Mouse (Mus musculus) lung, adult 2 months (tissue): ENCODE data around the gene Ptk7. TPM values are rescaled to one million over a fixed set of nuclear protein-coding genes. Genes with fewer than 3 reads are reported as not detected.

Source experiments
- DNase-seq: peaks from one replicate; pipeline ENCODE4 v3.0.0; 2022
- H3K4me1 ChIP-seq: fragments of 200-500 bp; 2 replicates; pipeline ENCODE4 v1.6.1; 2011; ENCODE audit warnings: low read length; ENCODE audit not compliant: control insufficient read depth, insufficient read depth
- H3K4me3 ChIP-seq: fragments of 200-500 bp; replicated peaks from 2 replicates; pipeline ENCODE3; 2011; ENCODE audit warnings: low read depth, mild to moderate bottlenecking, control low read depth, low read length; ENCODE audit errors: extremely low read depth
- CTCF ChIP-seq: fragments of 200-500 bp; IDR thresholded peaks from 2 replicates; pipeline ENCODE4 v1.5.1; 2011; ENCODE audit warnings: mild to moderate bottlenecking, low read length, control low read depth; ENCODE audit not compliant: insufficient read depth
- POLR2A ChIP-seq: fragments of 200-500 bp; IDR thresholded peaks from 2 replicates; pipeline ENCODE4 v1.6.1; 2011; ENCODE audit warnings: low read depth, mild to moderate bottlenecking, control low read depth, low read length, borderline replicate concordance; ENCODE audit errors: extremely low read depth
- WGBS: fragments of 180-500 bp; shearing (Covaris S2); methylation state at CpG from one replicate; pipeline ENCODE4 v1.1.7; 2018; 5-methylcytosine and 5-hydroxymethylcytosine counted together
- polyA plus RNA-seq: library from polyadenylated mRNA; depleted of rRNA; stranded (reverse); fragments of >200 nt; gene quantifications from 2 replicates; pipeline ENCODE4 v1.2.3, GENCODE M21; 2012

Gene Ptk7
- polyA plus RNA-seq, 1 experiment: 57.3 TPM

- 23% methylated on average over 4 of the region's 4 CpGs for WGBS
- peaks cover 11% of the 10 kb centered on the region for H3K4me1 ChIP-seq
- DNase-seq: no peak
- H3K4me3 ChIP-seq: no peak overlapping the region
- TF ChIP-seq CTCF (no peak), POLR2A (no peak)
Observed at GRCm38 (mm10) chr17:46612820-46613219, 16.5 kb downstream of the Ptk7 start.

DNA sequence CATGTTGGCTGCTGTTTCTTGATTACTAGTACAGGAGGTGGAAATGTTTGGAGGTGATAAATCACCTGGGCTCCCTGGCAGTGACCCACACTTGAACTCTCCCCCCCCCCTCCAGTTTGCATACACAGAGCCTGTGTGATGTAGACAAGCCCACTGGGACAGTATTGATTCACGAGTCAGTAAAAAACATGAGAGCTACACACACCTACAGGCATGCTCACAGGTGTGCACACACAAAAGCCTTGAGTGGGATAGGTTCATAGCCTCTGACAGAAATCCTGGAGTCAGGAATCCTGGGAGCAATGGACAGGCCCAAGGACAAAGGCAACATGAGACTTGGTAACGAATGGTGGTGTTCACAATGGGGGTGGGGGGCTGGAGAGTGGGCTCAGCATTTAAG lies 17.1 kb downstream of the Ptk7 start:
- H3K4me3 ChIP-seq: no peak overlapping the region
- TF ChIP-seq CTCF (no peak), POLR2A (no peak)
- no peak for DNase-seq
- H3K4me1 ChIP-seq: peaks cover 11% of the 10 kb centered on the region
- WGBS: 53% methylated on average over 2 of the region's 2 CpGs

- peaks cover 11% of the 10 kb centered on the region for H3K4me1 ChIP-seq
- WGBS: 88% methylated on average over 6 of the region's 6 CpGs
- H3K4me3 ChIP-seq: no peak overlapping the region
- TF ChIP-seq CTCF: no peak
- TF ChIP-seq POLR2A: no peak
- DNase-seq: no peak
Observed at GRCm38 (mm10) chr17:46611316-46611715, 18.0 kb downstream of the Ptk7 start.

DNA sequence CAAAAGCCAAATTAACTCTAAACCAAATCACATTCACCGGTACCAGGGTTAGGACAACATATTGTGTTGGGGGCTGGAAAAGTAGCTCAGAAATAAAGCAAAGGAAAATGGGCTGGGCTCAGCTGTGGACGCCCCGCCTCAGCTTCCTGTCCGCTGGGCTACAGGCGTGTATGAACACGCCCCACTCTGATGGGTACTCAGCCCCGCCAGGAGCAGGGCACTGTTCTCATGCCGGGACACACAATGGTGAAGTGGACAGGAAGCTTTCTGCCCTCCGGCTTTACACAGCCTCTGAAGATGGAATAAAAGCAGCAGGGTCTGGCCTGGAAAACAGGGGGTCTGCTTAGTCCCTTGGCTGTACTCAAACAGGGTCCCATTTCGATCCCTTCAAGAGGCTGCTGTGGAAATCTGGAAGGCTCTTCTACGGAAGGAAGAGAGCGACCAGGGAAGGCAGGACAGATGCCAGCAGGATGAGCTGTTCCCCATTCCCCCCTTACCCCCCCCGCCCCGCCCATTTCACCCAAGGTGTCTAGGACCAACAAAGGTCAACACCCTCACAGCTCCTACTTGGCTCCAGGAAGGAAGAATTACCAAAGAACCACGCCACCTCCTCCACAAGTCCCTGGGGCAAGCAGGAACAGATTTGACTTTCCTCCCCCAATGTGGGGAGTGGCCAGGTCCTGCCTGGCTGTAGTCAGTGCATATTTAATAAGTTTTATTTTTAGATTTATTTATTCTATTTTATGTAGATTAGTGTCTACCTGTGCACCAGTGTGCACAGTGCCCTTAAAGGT lies 19.4 kb downstream of the Ptk7 start:
- Histone ChIP-seq H3K4me3 (peak overlapping the region; percentile 36), H3K4me1 (peaks cover 11% of the 10 kb centered on the region)
- peak; percentile 56; the same call in 1 of the 2 replicates for TF ChIP-seq POLR2A
- TF ChIP-seq CTCF: no peak
- peak; percentile 48 for DNase-seq
- WGBS: 12% methylated on average over 15 of the region's 15 CpGs

DNA sequence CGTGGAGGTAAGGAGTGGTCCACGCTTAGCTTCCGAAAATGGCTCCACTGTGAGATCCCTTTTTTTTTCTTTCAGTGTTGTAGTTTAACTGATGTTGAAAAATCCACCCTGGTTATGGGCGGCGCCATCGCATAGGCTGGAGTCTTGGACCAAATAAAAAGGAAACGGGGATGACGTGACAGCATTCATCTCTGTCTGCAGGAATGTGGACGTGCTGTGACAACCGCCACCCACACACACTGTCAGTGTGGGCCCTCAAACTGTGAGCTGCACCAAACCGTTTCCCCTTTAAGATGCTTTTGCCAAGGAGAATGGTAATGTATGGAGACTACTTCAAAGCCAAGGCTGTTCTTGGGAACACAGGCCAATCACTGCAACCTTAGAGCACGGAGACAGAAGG lies 23.3 kb downstream of the Ptk7 start:
- WGBS: 63% methylated on average over 12 of the region's 12 CpGs
- Histone ChIP-seq H3K4me1 (peaks cover 2% of the 10 kb centered on the region), H3K4me3 (no peak overlapping the region)
- DNase-seq: no peak
- TF ChIP-seq CTCF: no peak
- no peak for TF ChIP-seq POLR2A

DNA sequence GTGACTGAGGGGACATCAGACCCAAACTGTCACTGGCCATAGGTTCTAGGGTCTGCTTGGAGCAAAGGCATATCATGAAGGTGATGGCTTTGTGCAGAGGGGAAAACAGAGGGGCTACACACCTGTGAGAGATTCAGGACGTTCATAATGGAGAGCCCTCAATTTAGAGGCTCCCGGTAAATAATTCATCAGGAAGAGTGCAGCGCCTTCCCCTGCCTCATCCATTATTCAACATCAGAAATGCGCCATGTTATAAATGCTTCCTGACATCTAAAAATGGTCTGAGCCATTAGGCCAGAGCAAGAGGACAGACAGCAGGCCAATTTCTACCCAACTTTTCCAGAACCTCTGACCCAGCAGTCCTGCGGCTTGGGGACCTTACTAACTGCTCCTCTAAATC lies 24.2 kb downstream of the Ptk7 start:
- TF ChIP-seq CTCF: no peak
- no peak for TF ChIP-seq POLR2A
- H3K4me1 ChIP-seq: peaks cover 2% of the 10 kb centered on the region
- DNase-seq: no peak
- WGBS: 71% methylated on average over 5 of the region's 5 CpGs
- no peak overlapping the region for H3K4me3 ChIP-seq

- TF ChIP-seq POLR2A: no peak
- TF ChIP-seq CTCF: no peak
Observed at GRCm38 (mm10) chr17:46603229-46603628, 26.1 kb downstream of the Ptk7 start.

GRCm38 (mm10) chr17:46602212-46602611 lies 27.1 kb downstream of the Ptk7 start:
- DNase-seq: no peak

More at GRCm38 (mm10) chr17:46603229-46603628, 26.1 kb downstream of the Ptk7 start:
- WGBS: 96% methylated on average over 4 of the region's 4 CpGs
- H3K4me1 ChIP-seq: peaks cover 2% of the 10 kb centered on the region
- H3K4me3 ChIP-seq: no peak overlapping the region
- no peak for DNase-seq

GRCm38 (mm10) chr17:46600569-46600968 lies 28.7 kb downstream of the Ptk7 start:
- no peak overlapping the region for H3K4me3 ChIP-seq
- TF ChIP-seq POLR2A (no peak), CTCF (no peak)
- DNase-seq: no peak
- 67% methylated on average over 2 of the region's 2 CpGs for WGBS
- peaks cover 2% of the 10 kb centered on the region for H3K4me1 ChIP-seq

More at GRCm38 (mm10) chr17:46602212-46602611, 27.1 kb downstream of the Ptk7 start:
- H3K4me1 ChIP-seq: peaks cover 2% of the 10 kb centered on the region
- no peak overlapping the region for H3K4me3 ChIP-seq
- WGBS: 22% methylated on average over 9 of the region's 9 CpGs
- TF ChIP-seq POLR2A (no peak), CTCF (no peak)

- TF ChIP-seq CTCF (no peak), POLR2A (no peak)
- no peak for DNase-seq
- WGBS: 81% methylated on average over 4 of the region's 4 CpGs
- Histone ChIP-seq H3K4me1 (peaks cover 2% of the 10 kb centered on the region), H3K4me3 (no peak overlapping the region)
Observed at GRCm38 (mm10) chr17:46598963-46599362, 30.3 kb downstream of the Ptk7 start.
